Mouse (Mus musculus): ENCODE measurements around the gene Dnajc5. TPM values are rescaled to one million over a fixed set of nuclear protein-coding genes. Genes with fewer than 3 reads are reported as not detected.
A peak's percentile ranks its signal among the peaks of the same experiment; 100 is the strongest.

The Dnajc5 gene
- polyA plus RNA-seq, 1 experiment from 2014 or later, result 95.6 TPM

DNA sequence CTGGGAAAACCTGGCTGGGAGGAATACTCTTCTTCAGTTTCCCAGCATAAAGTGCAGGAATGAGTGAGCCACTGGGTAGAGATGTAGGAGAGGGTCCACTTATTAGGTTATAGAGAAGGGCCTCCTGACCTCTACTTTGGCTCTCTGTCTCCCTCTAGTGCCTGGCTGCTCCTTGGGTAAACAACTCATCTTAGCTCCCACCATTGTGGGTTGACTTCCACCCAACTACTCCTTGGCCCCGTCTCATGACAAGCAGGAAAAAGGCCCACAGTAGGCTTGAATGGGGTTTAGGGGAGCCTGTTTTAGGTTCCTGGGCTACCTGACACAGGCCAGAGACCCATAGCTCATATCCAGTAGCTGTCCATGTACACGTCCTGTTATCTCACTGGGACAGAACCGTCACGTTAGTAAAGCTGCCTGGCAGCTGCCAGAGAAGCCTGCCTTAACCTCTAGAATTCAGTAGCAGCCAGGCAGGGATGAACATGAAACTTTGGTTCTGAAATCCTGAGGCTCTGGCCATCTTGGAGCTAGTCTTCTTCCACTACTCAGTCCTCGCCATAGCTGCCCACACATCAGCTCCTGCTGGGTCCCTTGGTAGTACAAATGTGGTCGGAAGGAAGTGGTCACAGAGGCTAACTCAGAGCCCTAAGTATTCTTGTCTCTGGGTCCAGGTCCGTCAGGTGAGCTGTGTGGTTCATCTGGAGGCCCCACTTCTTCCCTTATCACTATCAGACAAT, 48.2 kb downstream of the Dnajc5 start:
- no peak overlapping the region for H3K4me3 ChIP-seq
- no peak overlapping the region for H3K27ac ChIP-seq (replicated peaks)
- WGBS, result 81% methylated on average over 7 of the region's 7 CpGs
- H3K4me1 ChIP-seq, result 0 out of 2 replicates have a peak, but pooled peaks cover 3% of the 10 kb centered on the region
- H3K36me3 ChIP-seq, result peaks cover 16% of the 10 kb centered on the region
- H3K9me3 ChIP-seq (replicated peaks), result no peaks in the 10 kb centered on the region
- no peak for DNase-seq (ENCODE audit: low spot score)
- no peaks in the 10 kb centered on the region for H3K27me3 ChIP-seq (ENCODE audit: low read depth, poor library complexity, severe bottlenecking)

DNA sequence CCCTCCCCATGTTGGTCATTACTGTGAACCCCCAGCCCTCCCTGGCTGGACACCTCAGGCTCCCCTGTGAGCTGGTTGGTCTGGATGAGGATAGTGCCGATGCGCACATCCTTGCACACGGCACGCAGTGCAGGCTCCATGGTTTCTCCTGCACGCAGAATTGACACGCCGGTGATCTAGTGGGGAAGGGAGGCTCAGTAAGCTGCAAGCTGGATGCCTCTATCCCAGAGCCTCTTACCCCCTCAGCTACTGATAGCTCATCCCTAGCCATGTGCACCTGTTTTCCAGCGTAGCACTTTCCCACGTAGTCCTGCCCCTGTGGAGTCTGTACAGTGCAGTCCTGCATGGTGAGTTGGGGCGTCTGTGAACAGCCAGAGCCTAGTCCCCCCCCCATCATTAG, 49.6 kb downstream of the Dnajc5 start:
- Histone ChIP-seq H3K27me3 (ENCODE audit: low read depth, poor library complexity, severe bottlenecking) (no peaks in the 10 kb centered on the region), H3K36me3 (peaks cover 29% of the 10 kb centered on the region), H3K4me1 (0 out of 2 replicates have a peak, but pooled peaks cover 3% of the 10 kb centered on the region), H3K27ac (replicated peaks) (no peak overlapping the region), H3K4me3 (no peak overlapping the region), H3K9me3 (replicated peaks) (no peaks in the 10 kb centered on the region)
- WGBS, result 94% methylated on average over 10 of the region's 10 CpGs
- no peak for DNase-seq (ENCODE audit: low spot score)

DNA sequence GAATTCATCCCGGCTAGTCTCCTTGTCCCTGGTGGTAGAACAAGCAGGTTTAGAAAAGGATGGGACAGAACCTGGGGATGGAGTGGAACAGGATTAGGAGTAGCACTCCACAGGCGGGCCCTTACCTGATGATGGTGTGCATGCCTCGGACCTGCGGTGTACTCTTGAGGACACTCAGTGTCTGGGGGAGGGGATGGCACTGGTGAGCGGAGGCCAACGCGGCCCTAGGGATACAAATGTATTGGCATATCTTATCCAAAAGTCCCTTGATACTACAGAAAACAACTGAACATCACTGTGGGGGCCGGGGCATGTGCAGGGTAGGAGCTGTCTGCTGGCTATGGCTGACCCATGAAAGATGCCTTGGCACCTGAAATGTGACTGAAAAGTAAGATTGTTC, 50.1 kb downstream of the Dnajc5 start:
- Histone ChIP-seq H3K4me3 (no peak overlapping the region), H3K9me3 (replicated peaks) (no peaks in the 10 kb centered on the region), H3K27ac (replicated peaks) (no peak overlapping the region), H3K4me1 (0 out of 2 replicates have a peak, but pooled peaks cover 3% of the 10 kb centered on the region), H3K27me3 (ENCODE audit: low read depth, poor library complexity, severe bottlenecking) (no peaks in the 10 kb centered on the region), H3K36me3 (peaks cover 29% of the 10 kb centered on the region)
- 93% methylated on average over 8 of the region's 8 CpGs for WGBS
- no peak for DNase-seq (ENCODE audit: low spot score)

DNA sequence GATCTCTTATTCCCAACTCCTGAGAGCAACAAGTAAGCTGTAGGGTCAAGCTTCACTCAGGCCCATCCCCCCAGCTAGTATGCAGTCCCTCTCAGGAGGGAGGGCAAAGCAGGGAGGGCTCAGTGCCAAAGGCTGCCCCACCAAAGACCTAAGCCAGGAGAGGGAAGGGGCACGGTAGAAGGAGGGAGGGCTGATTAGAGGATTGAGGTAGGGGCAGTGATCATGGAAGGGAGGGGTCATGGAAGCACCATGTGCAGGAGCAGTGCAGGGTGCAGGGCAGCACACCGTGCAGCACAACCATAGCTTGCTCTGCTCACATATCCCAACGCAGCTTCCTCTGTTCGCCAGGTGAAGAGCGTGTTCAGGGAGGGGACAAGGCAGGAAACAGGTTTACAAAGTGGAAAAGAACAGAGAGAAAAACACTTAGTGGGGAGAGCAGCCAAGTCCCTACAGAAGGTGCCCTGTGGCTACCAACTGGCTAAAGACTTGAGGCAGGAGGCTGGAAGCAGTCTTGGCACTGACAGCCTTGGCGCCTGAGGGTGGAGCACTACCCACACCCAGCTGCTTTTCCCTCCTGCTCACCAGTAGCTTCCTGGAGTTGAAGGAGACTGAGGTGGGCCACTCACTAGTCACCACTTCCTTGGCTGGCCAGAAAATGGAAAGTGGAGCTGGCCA, 50.8 kb downstream of the Dnajc5 start:
- no peak for DNase-seq (ENCODE audit: low spot score)
- no peaks in the 10 kb centered on the region for H3K27me3 ChIP-seq (ENCODE audit: low read depth, poor library complexity, severe bottlenecking)
- H3K9me3 ChIP-seq (replicated peaks), result no peaks in the 10 kb centered on the region
- no peak overlapping the region for H3K4me3 ChIP-seq
- peaks cover 29% of the 10 kb centered on the region for H3K36me3 ChIP-seq
- H3K4me1 ChIP-seq, result 0 out of 2 replicates have a peak, but pooled peaks cover 3% of the 10 kb centered on the region
- no peak overlapping the region for H3K27ac ChIP-seq (replicated peaks)
- 71% methylated on average over 6 of the region's 6 CpGs for WGBS

DNA sequence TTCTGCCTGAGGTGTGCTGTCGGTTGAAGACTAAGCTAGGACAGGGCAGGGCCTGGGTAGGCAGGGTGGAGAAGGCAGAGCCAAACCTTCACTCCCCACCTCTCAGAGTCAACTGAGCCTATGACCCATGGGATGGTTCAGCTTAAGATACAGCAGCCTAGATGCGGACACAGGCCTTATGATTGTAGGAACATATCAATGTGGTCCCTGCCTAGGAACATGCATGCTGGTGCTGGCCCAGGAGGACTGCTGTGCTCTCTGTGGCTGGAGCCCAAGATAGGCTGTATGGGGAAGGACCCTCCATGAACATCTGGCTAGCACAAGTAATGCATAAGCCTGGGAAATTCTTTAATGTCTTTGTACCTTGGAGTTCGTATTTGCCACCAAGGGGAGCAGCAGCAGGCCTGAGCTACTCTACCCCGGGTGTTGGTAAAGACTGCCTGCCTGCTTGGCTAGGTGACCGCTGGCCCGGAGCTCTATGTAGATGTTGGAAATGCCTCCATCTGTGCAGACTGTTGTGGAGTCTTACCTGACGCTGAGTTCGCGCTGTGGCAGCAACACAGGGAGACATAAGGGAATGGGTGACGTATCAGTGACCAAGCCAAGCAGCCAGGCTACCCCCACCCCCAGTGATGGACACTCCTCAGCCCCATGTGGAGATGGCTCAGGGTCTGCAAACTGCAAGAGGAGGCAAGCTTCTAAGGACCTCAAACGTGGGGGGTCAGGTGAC, 51.8 kb downstream of the Dnajc5 start:
- H3K27ac ChIP-seq (replicated peaks), result no peak overlapping the region
- H3K9me3 ChIP-seq (replicated peaks), result no peaks in the 10 kb centered on the region
- WGBS, result 90% methylated on average over 11 of the region's 11 CpGs
- H3K27me3 ChIP-seq (ENCODE audit: low read depth, poor library complexity, severe bottlenecking), result no peaks in the 10 kb centered on the region
- DNase-seq (ENCODE audit: low spot score), result peak; percentile 8
- peaks cover 29% of the 10 kb centered on the region for H3K36me3 ChIP-seq
- H3K4me3 ChIP-seq, result no peak overlapping the region
- 0 out of 2 replicates have a peak, but pooled peaks cover 3% of the 10 kb centered on the region for H3K4me1 ChIP-seq

DNA sequence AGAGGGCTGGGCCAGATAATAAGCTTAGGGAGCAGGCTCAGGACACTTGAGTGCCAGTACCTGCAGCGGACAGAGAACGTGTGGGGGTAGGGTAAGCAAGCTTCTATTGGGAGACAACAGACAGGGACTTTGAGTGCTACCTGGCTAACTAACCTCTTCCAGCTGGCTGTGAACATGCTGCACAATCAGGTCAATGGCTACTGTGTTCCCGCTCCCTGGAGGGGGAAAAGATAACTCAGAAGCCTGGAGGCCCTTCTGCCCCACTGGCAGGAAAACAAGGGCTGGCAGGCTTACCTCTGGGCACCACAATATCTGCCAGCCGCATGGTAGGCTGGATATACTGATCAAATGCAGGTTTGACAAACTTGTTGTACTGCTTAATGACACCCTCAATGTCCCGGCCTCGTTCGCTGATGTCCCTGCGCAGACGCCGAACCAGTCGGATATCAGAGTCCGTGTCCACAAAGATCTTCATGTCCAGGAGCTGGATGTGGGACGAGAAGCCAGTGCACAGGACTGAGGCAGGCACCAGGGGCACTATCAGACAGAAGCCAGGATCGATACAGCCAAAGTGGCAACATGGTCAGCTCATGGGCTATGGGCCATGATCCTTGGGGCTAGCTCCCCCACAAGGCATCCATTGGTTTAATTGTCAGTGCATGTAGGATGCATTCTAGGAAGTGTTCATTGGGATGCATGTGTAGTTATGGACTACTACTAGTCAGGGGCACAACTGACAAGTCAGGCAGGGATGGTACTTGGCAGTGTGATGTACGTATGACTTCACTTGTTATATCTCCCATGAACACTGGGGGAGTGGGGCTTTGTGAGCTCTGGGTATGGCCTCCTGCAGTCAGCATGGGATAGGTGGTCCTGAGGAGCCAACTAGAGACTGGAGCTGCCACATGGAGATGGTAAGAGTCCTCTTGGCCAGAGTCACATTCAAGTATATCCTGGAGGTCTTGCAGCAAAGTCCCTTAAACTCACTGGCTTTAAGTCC, 52.9 kb downstream of the Dnajc5 start:
- H3K4me1 ChIP-seq, result 0 out of 2 replicates have a peak, but pooled peaks cover 6% of the 10 kb centered on the region
- H3K36me3 ChIP-seq, result peaks cover 29% of the 10 kb centered on the region
- no peaks in the 10 kb centered on the region for H3K27me3 ChIP-seq (ENCODE audit: low read depth, poor library complexity, severe bottlenecking)
- H3K27ac ChIP-seq (replicated peaks), result no peak overlapping the region
- no peaks in the 10 kb centered on the region for H3K9me3 ChIP-seq (replicated peaks)
- peak; percentile 9 for DNase-seq (ENCODE audit: low spot score)
- WGBS, result 93% methylated on average over 15 of the region's 15 CpGs
- no peak overlapping the region for H3K4me3 ChIP-seq

DNA sequence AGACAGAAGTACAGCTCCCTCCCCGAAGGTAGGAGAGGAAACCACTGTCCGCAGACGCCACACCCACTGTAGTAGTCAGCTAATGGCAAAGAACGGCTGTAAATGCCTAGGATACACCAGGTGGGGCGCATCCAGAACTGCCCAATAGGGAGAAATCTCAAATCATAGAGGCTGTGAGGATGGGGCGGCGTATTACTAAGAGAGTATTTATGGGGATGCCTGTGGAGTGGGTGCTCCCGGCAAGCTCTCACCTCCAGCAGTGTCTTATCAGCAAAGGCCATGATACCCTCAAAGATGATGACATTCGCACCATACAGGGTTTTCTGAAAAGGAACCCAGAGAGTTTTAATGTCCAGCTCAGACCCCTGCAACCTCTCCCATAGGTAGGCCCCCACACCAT, 53.7 kb downstream of the Dnajc5 start:
- Histone ChIP-seq H3K27me3 (ENCODE audit: low read depth, poor library complexity, severe bottlenecking) (no peaks in the 10 kb centered on the region), H3K36me3 (peaks cover 29% of the 10 kb centered on the region), H3K27ac (replicated peaks) (no peak overlapping the region), H3K9me3 (replicated peaks) (no peaks in the 10 kb centered on the region), H3K4me3 (no peak overlapping the region), H3K4me1 (0 out of 2 replicates have a peak, but pooled peaks cover 6% of the 10 kb centered on the region)
- 92% methylated on average over 9 of the region's 9 CpGs for WGBS
- no peak for DNase-seq (ENCODE audit: low spot score)

DNA sequence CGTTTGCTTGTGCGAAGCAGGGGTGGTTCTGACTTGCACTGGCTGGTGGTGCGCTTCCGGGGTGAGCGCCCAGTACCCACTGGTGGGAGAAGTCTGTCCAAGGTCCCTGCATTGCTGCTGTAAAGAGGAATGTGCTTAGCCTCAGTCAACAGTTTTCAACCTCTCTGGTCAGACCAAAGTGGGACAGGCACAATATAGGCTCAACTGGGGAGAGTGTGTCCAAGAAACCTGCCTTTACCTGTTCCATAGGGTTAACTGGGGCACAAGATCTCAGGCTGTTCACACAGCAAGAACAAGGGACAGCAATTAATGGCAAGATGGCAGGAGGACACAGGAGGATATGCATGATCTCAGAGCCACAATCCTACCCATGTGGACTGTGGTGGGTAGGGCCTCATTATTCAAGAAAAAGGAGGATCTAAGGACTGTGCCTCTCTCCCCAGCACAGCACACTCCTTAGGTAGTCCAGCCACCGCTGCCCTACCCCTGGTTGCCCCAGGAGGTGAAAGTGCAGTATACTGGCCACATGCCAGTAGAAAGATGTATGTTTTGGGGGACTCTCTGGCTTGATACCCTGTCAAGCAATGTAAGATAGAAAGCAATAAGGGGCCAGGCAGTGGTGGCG, 54.7 kb downstream of the Dnajc5 start:
- Histone ChIP-seq H3K27me3 (ENCODE audit: low read depth, poor library complexity, severe bottlenecking) (no peaks in the 10 kb centered on the region), H3K9me3 (replicated peaks) (no peaks in the 10 kb centered on the region), H3K27ac (replicated peaks) (no peak overlapping the region), H3K4me1 (peaks cover 6% of the 10 kb centered on the region; the same call in 1 of the 2 replicates), H3K36me3 (peaks cover 29% of the 10 kb centered on the region), H3K4me3 (no peak overlapping the region)
- WGBS, result 93% methylated on average over 7 of the region's 7 CpGs
- DNase-seq (ENCODE audit: low spot score), result peak; percentile 8

DNA sequence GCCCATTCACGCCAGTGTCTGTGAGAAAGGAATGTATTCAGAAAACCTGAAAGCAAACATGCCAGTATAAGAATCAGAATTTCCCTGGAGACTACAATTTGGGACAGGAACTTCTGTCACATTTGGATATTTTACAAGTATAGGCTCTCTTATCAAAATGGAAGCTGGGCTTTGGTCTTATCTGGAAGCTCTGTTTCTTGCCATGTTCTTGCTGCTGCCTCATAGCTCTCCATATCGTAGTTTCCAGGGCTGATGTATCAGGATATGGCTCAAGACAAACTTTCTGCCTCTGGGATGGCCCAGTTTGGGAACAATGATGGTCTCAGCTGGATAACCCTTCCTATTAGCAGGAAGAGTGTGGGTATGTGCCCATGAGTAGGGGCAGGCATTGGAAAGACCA, 56.3 kb downstream of the Dnajc5 start:
- Histone ChIP-seq H3K27ac (replicated peaks) (no peak overlapping the region), H3K4me3 (no peak overlapping the region), H3K4me1 (peaks cover 18% of the 10 kb centered on the region), H3K27me3 (ENCODE audit: low read depth, poor library complexity, severe bottlenecking) (no peaks in the 10 kb centered on the region), H3K9me3 (replicated peaks) (no peaks in the 10 kb centered on the region), H3K36me3 (peaks cover 29% of the 10 kb centered on the region)
- no peak for DNase-seq (ENCODE audit: low spot score)
- WGBS, result 89% methylated on average over 2 of the region's 2 CpGs

DNA sequence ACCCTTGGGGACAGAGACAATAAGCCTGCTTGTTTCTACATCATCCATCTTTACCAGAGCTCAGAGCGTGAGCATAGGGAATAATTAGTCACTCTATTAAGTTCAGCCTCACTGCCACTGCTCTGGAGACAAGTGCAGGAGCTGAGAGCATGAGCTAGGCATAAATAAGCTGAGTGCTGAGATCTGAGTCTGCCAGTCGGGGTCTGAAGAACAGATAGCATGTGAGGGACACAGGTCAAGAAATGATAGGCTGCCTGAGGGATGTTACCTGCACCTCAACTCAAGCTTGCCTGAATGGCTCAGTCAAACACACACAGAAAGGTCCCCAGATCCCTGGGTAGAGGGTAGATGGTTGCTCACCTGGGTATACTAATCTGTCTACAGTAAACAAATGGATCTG, 56.8 kb downstream of the Dnajc5 start:
- no peak overlapping the region for H3K4me3 ChIP-seq
- no peak overlapping the region for H3K27ac ChIP-seq (replicated peaks)
- peaks cover 26% of the 10 kb centered on the region for H3K36me3 ChIP-seq
- H3K27me3 ChIP-seq (ENCODE audit: low read depth, poor library complexity, severe bottlenecking), result no peaks in the 10 kb centered on the region
- DNase-seq (ENCODE audit: low spot score), result no peak
- whole genome bisulfite sequencing, result 88% methylated on average over 2 of the region's 2 CpGs
- no peaks in the 10 kb centered on the region for H3K9me3 ChIP-seq (replicated peaks)
- H3K4me1 ChIP-seq, result peaks cover 23% of the 10 kb centered on the region

DNA sequence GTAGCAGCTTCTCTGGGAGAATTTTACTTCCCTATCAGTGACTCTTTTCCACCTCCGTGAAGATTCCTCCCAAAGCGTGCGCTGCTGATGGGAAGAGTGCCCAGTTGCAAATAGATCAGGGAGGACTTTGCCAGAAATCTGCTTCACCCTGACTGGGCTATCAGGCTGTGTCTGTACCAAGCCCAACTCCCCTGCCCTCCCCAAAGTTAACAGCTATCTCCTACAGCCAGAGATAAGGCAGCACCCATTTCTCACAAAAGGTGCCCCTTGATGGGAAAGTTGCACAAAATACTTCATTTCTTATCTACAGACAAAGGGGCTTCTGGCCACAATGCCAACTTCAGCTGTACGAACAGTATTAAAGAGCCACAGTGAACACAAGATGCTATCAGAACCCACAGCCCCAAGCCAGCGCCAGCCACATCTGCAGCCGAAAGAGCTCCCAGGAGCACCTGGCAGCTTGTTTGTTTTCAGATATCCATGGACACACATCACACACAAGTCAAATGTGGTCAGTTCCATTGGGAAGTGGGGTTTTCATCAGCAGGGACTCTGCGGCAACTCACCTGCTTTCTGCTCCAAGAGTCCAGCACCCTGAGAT, 57.8 kb downstream of the Dnajc5 start:
- no peaks in the 10 kb centered on the region for H3K9me3 ChIP-seq (replicated peaks)
- DNase-seq (ENCODE audit: low spot score), result peak; percentile 11
- no peak overlapping the region for H3K4me3 ChIP-seq
- no peak overlapping the region for H3K27ac ChIP-seq (replicated peaks)
- H3K27me3 ChIP-seq (ENCODE audit: low read depth, poor library complexity, severe bottlenecking), result no peaks in the 10 kb centered on the region
- peaks cover 19% of the 10 kb centered on the region for H3K36me3 ChIP-seq
- WGBS, result 85% methylated on average over 7 of the region's 7 CpGs
- peaks cover 26% of the 10 kb centered on the region for H3K4me1 ChIP-seq

Measured in midbrain, embryonic 10.5 days (tissue).